Comparison of ENCODE assay signal across 28 mouse cellular contexts in the genomic region with DNA sequence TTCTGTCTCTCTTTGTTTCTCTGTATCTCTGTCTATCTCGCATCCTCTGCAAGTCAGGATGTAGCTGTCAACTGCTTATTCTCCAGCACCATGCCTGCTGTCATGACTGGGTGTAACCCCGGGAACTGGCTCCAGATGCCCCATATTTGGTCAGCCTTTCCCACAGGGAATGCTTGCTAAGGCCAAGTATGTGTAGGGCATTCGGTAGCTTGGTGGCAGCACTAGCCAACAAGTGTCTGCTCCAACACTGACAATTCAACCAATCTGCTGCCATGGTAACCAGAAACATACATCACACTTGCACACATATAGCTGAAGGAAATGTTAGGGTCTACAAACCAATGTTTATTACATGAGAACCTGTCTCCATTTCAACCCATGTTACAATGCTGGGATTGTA. TPM values are rescaled to one million over a fixed set of nuclear protein-coding genes. Genes with fewer than 3 reads are reported as not detected.
DNase-seq lines count a peak whose midpoint lies in the region; ATAC-seq and TF ChIP-seq lines count a peak whose summit lies in the region.
"Had no signal": no experiment of that assay in that cellular context is flagged by ENCODE, and none has a peak within 500 bp of the region (broad histone marks: within the 10 kb centered on the region; RNA-seq: fewer than 3 reads in every experiment).

No protein-coding gene starts in this region.

- ATAC-seq in heart, postnatal 0 days (ENCODE audit: insufficient read depth, low read depth): peak; percentile 37; the same call in 1 of the 2 replicates
- 0 out of 2 replicates have a peak, but pooled peaks have one; percentile 16 for ATAC-seq in stomach, postnatal 0 days (ENCODE audit: low FRiP score, low TSS enrichment)
- ATAC-seq: intestine, embryonic 16.5 days had no signal

- TF ChIP-seq CTCF in heart, adult 2 months (IDR thresholded peaks at IDR 0.05): 0 out of 2 replicates have a peak, but pooled peaks have one; percentile 13
- TF ChIP-seq CTCF in heart, postnatal 0 days (IDR thresholded peaks at IDR 0.05; ENCODE audit: low read depth): no peak
- TF ChIP-seq CTCF in stomach, postnatal 0 days (IDR thresholded peaks at IDR 0.05; ENCODE audit: low read depth): no peak

- no peaks in the 10 kb centered on the region for H3K36me3 ChIP-seq in heart, adult 2 months (ENCODE audit: control insufficient read depth, insufficient read depth, low read length)
- no peaks in the 10 kb centered on the region for H3K36me3 ChIP-seq in heart, postnatal 0 days (replicated peaks; ENCODE audit: control insufficient read depth, insufficient read depth, low read length)
- no peaks in the 10 kb centered on the region for H3K36me3 ChIP-seq in stomach, postnatal 0 days (ENCODE audit: control insufficient read depth, insufficient read depth, low read length)
- H3K36me3 ChIP-seq: embryonic facial prominence, embryonic 12.5 days; hindbrain, embryonic 15.5 days; limb, embryonic 10.5 days; liver, embryonic 15.5 days; neural tube, embryonic 15.5 days had no signal

- H3K27me3 ChIP-seq in heart, adult 2 months (ENCODE audit: control insufficient read depth, insufficient read depth, low read length): no peaks in the 10 kb centered on the region
- no peaks in the 10 kb centered on the region for H3K27me3 ChIP-seq in heart, postnatal 0 days (ENCODE audit: control insufficient read depth, insufficient read depth, low read length)
- H3K27me3 ChIP-seq in stomach, postnatal 0 days (ENCODE audit: control insufficient read depth, insufficient read depth, low read length): no peaks in the 10 kb centered on the region
- H3K27me3 ChIP-seq: embryonic facial prominence, embryonic 12.5 days; hindbrain, embryonic 15.5 days had no signal

- DNase-seq in heart, adult 2 months: peak in 1 of 2 experiments; percentile 30
- DNase-seq in heart, postnatal 25 days (ENCODE audit: low spot score): no peak
- peak; percentile 13 for DNase-seq in lung, postnatal 10 days
- DNase-seq in lung, adult 18-20 months: no peak
- no peak for DNase-seq in heart, postnatal 0 days (ENCODE audit: low spot score)
- DNase-seq in stomach, postnatal 0 days (ENCODE audit: low spot score): no peak
- no peak for DNase-seq in layer of hippocampus, postnatal 14 days (ENCODE audit: low spot score in 2 of 2)
- DNase-seq: adrenal gland, adult 2 months; cerebellum, adult 11-12 months; cerebellum, postnatal 14 days; gastrocnemius, adult 2 months; kidney, adult 9 months; kidney, postnatal 14 days; liver; right cerebral cortex, adult 18-20 months; right cerebral cortex, postnatal 4 days; thymus, postnatal 25 days had no signal

- no peak for TF ChIP-seq EP300 in heart, adult 2 months (IDR thresholded peaks at IDR 0.05; ENCODE audit: insufficient read depth, low read depth, low read length)
- TF ChIP-seq EP300 in heart, postnatal 0 days (IDR thresholded peaks at IDR 0.05; ENCODE audit: low read depth): no peak
- TF ChIP-seq EP300 in stomach, postnatal 0 days (optimal IDR thresholded peaks at IDR 0.05): no peak

- no peaks in the 10 kb centered on the region for H3K79me2 ChIP-seq in heart, adult 2 months (replicated peaks; ENCODE audit: control insufficient read depth, insufficient read depth, low read length)

- no peak overlapping the region for H3K4me3 ChIP-seq in heart, adult 2 months
- H3K4me3 ChIP-seq in heart, postnatal 0 days (ENCODE audit: low read depth, low read length): no peak overlapping the region
- no peak overlapping the region for H3K4me3 ChIP-seq in stomach, postnatal 0 days (ENCODE audit: low read depth, low read length)
- H3K4me3 ChIP-seq: embryonic facial prominence, embryonic 12.5 days; erythroblast, embryonic 14.5 days; gastrocnemius, adult 2 months; hindbrain, embryonic 15.5 days; limb, embryonic 10.5 days; liver, embryonic 15.5 days; neural tube, embryonic 15.5 days had no signal

- H3K4me2 ChIP-seq in heart, postnatal 0 days (ENCODE audit: low read depth, low read length): no peak overlapping the region
- H3K4me2 ChIP-seq in stomach, postnatal 0 days (replicated peaks; ENCODE audit: low read depth): no peak overlapping the region
- H3K4me2 ChIP-seq: embryonic facial prominence, embryonic 12.5 days; hindbrain, embryonic 15.5 days; liver, embryonic 15.5 days; neural tube, embryonic 15.5 days had no signal

- 20% methylated on average over 3 of the region's 3 CpGs for whole genome bisulfite sequencing in heart, adult 2 months
- 20% methylated on average over 3 of the region's 3 CpGs for WGBS in heart, postnatal 0 days
- WGBS in stomach, postnatal 0 days: 81% methylated on average over 3 of the region's 3 CpGs

- H3K9ac ChIP-seq in heart, adult 2 months (ENCODE audit: low read depth, low read length): no peak overlapping the region
- H3K9ac ChIP-seq in heart, postnatal 0 days (replicated peaks; ENCODE audit: low read depth, low read length): no peak overlapping the region
- H3K9ac ChIP-seq in stomach, postnatal 0 days (ENCODE audit: low read length): no peak overlapping the region
- H3K9ac ChIP-seq: embryonic facial prominence, embryonic 12.5 days; hindbrain, embryonic 15.5 days; liver, embryonic 15.5 days; neural tube, embryonic 15.5 days had no signal

- no peak for TF ChIP-seq POLR2A in heart, adult 2 months (IDR thresholded peaks at IDR 0.05; ENCODE audit: insufficient read depth, low read depth, low read length)

- H3K4me1 ChIP-seq in heart, adult 2 months (ENCODE audit: control insufficient read depth, insufficient read depth, low read length): no peaks in the 10 kb centered on the region
- peaks cover 12% of the 10 kb centered on the region for H3K4me1 ChIP-seq in heart, postnatal 0 days (ENCODE audit: control insufficient read depth, insufficient read depth)
- no peaks in the 10 kb centered on the region; the same call in 1 of the 2 replicates for H3K4me1 ChIP-seq in stomach, postnatal 0 days (replicated peaks; ENCODE audit: control insufficient read depth, insufficient read depth)
- H3K4me1 ChIP-seq: liver, embryonic 15.5 days had no signal

- intact Hi-C loops in heart, adult 2 months (cut with DNase I): no loop called here
- intact Hi-C loops in heart, postnatal 25 days (cut with DNase I): no loop called here

- H3K27ac ChIP-seq in heart, adult 2 months: no peak overlapping the region
- no peak overlapping the region for H3K27ac ChIP-seq in heart, postnatal 0 days (ENCODE audit: low read depth)
- no peak overlapping the region for H3K27ac ChIP-seq in stomach, postnatal 0 days (replicated peaks)
- H3K27ac ChIP-seq: embryonic facial prominence, embryonic 12.5 days; gastrocnemius, adult 2 months; hindbrain, embryonic 15.5 days; liver, embryonic 15.5 days; neural tube, embryonic 15.5 days had no signal

- H3K9me3 ChIP-seq in heart, postnatal 0 days (replicated peaks; ENCODE audit: control insufficient read depth, low read length): no peaks in the 10 kb centered on the region
- H3K9me3 ChIP-seq in stomach, postnatal 0 days (ENCODE audit: control insufficient read depth, low read length): no peaks in the 10 kb centered on the region
- H3K9me3 ChIP-seq: embryonic facial prominence, embryonic 12.5 days; hindbrain, embryonic 15.5 days; limb, embryonic 10.5 days; liver, embryonic 15.5 days; neural tube, embryonic 15.5 days had no signal

RNA-seq across cellular contexts. Expression of a gene that starts 21.8 kb away (rescaled TPM):
- total RNA-seq in heart, adult 2 months (2021): under 1 TPM; 0.39 to 0.47 TPM
- polyA plus RNA-seq in heart, adult 2 months (2012; rRNA removed): 0.31 and 0.38 TPM in 2 replicates
- total RNA-seq in heart, postnatal 25 days (2021): under 1 TPM; 0.47 to 0.56 TPM
- 0.08 TPM in 1 of 2 replicates, not detected in the other for total RNA-seq in heart, postnatal 0 days (2014; rRNA removed; ENCODE audit: low replicate concordance)
- polyA plus RNA-seq in heart, postnatal 0 days (2015; fragmentation: Nextera tagmentation; extraction: Ambion mirVana): not detected in 2 replicates
- 0.64 and 0.73 TPM in 2 replicates for polyA plus RNA-seq in stomach, postnatal 0 days (2015; fragmentation: Nextera tagmentation; extraction: Ambion mirVana)
- under 1 TPM; 0.23 to 0.26 TPM for total RNA-seq in layer of hippocampus, postnatal 14 days (2021)
- total RNA-seq: layer of hippocampus, adult 18-20 months; megakaryocyte, adult 5-6 weeks; MEL had no signal
- polyA plus RNA-seq: C2C12; erythroblast, embryonic 14.5 days; liver, embryonic 15.5 days had no signal
